Mouse (Mus musculus): ENCODE measurements around the gene Tns3. TPM values are rescaled to one million over a fixed set of nuclear protein-coding genes. Genes with fewer than 3 reads are reported as not detected.

Gene Tns3
- polyA plus RNA-seq, 1 experiment: not detected

GRCm38 (mm10) chr11:8566250-8566853, 98.0 kb downstream of the Tns3 start:
- TF ChIP-seq POLR2A (IDR thresholded peaks at IDR 0.05; ENCODE audit: insufficient read depth, low read depth, low read length): no peak
- WGBS: 83% methylated on average over 3 of the region's 3 CpGs
- Histone ChIP-seq H3K27ac (ENCODE audit: insufficient read depth, low read depth, low read length) (no peak overlapping the region), H3K4me3 (ENCODE audit: insufficient read depth, low read depth, low read length) (no peak overlapping the region), H3K4me1 (ENCODE audit: control insufficient read depth, insufficient read depth, low read length) (peaks cover 15% of the 10 kb centered on the region)

GRCm38 (mm10) chr11:8558761-8559282, 105.5 kb downstream of the Tns3 start:
- H3K27ac ChIP-seq (ENCODE audit: insufficient read depth, low read depth, low read length): no peak overlapping the region
- H3K4me3 ChIP-seq (ENCODE audit: insufficient read depth, low read depth, low read length): no peak overlapping the region
- peaks cover 6% of the 10 kb centered on the region; the same call in 1 of the 2 replicates for H3K4me1 ChIP-seq (ENCODE audit: control insufficient read depth, insufficient read depth, low read length)
- TF ChIP-seq POLR2A (IDR thresholded peaks at IDR 0.05; ENCODE audit: insufficient read depth, low read depth, low read length): no peak
- no peak for TF ChIP-seq CTCF (IDR thresholded peaks at IDR 0.05; ENCODE audit: insufficient read depth, low read depth, low read length)
- WGBS: 95% methylated on average over 12 of the region's 12 CpGs

GRCm38 (mm10) chr11:8558258-8558657, 106.1 kb downstream of the Tns3 start:
- WGBS: 67% methylated on average over 9 of the region's 9 CpGs
- TF ChIP-seq CTCF (IDR thresholded peaks at IDR 0.05; ENCODE audit: insufficient read depth, low read depth, low read length): no peak
- TF ChIP-seq POLR2A (IDR thresholded peaks at IDR 0.05; ENCODE audit: insufficient read depth, low read depth, low read length): no peak
- H3K27ac ChIP-seq (ENCODE audit: insufficient read depth, low read depth, low read length): no peak overlapping the region
- no peak overlapping the region for H3K4me3 ChIP-seq (ENCODE audit: insufficient read depth, low read depth, low read length)
- H3K4me1 ChIP-seq (ENCODE audit: control insufficient read depth, insufficient read depth, low read length): peaks cover 6% of the 10 kb centered on the region; the same call in 1 of the 2 replicates

GRCm38 (mm10) chr11:8557006-8557405, 107.3 kb downstream of the Tns3 start:
- no peak for TF ChIP-seq POLR2A (IDR thresholded peaks at IDR 0.05; ENCODE audit: insufficient read depth, low read depth, low read length)
- TF ChIP-seq CTCF (IDR thresholded peaks at IDR 0.05; ENCODE audit: insufficient read depth, low read depth, low read length): no peak
- WGBS: 44% methylated on average over 9 of the region's 9 CpGs

GRCm38 (mm10) chr11:8551710-8552109, 112.6 kb downstream of the Tns3 start:
- WGBS: 91% methylated on average over 5 of the region's 5 CpGs
- Histone ChIP-seq H3K4me1 (ENCODE audit: control insufficient read depth, insufficient read depth, low read length) (no peaks in the 10 kb centered on the region), H3K27ac (ENCODE audit: insufficient read depth, low read depth, low read length) (no peak overlapping the region), H3K4me3 (ENCODE audit: insufficient read depth, low read depth, low read length) (no peak overlapping the region)
- TF ChIP-seq POLR2A (IDR thresholded peaks at IDR 0.05; ENCODE audit: insufficient read depth, low read depth, low read length) (no peak), CTCF (IDR thresholded peaks at IDR 0.05; ENCODE audit: insufficient read depth, low read depth, low read length) (no peak)

More at GRCm38 (mm10) chr11:8557006-8557405, 107.3 kb downstream of the Tns3 start:
- Histone ChIP-seq H3K27ac (ENCODE audit: insufficient read depth, low read depth, low read length) (no peak overlapping the region), H3K4me3 (ENCODE audit: insufficient read depth, low read depth, low read length) (no peak overlapping the region), H3K4me1 (ENCODE audit: control insufficient read depth, insufficient read depth, low read length) (peaks cover 6% of the 10 kb centered on the region; the same call in 1 of the 2 replicates)

- Histone ChIP-seq H3K27ac (ENCODE audit: insufficient read depth, low read depth, low read length) (no peak overlapping the region), H3K4me3 (ENCODE audit: insufficient read depth, low read depth, low read length) (no peak overlapping the region), H3K4me1 (ENCODE audit: control insufficient read depth, insufficient read depth, low read length) (no peaks in the 10 kb centered on the region)
- WGBS: 73% methylated on average over 5 of the region's 5 CpGs
- TF ChIP-seq CTCF (IDR thresholded peaks at IDR 0.05; ENCODE audit: insufficient read depth, low read depth, low read length) (no peak), POLR2A (IDR thresholded peaks at IDR 0.05; ENCODE audit: insufficient read depth, low read depth, low read length) (no peak)
These were observed 116.7 kb downstream of the Tns3 start for GRCm38 (mm10) chr11:8547661-8548060.

- H3K27ac ChIP-seq (ENCODE audit: insufficient read depth, low read depth, low read length): no peak overlapping the region
- 89% methylated on average over 1 of the region's 1 CpGs for WGBS
- no peaks in the 10 kb centered on the region for H3K4me1 ChIP-seq (ENCODE audit: control insufficient read depth, insufficient read depth, low read length)
- no peak overlapping the region for H3K4me3 ChIP-seq (ENCODE audit: insufficient read depth, low read depth, low read length)
- TF ChIP-seq CTCF (IDR thresholded peaks at IDR 0.05; ENCODE audit: insufficient read depth, low read depth, low read length) (no peak), POLR2A (IDR thresholded peaks at IDR 0.05; ENCODE audit: insufficient read depth, low read depth, low read length) (no peak)
These were observed 118.5 kb downstream of the Tns3 start for GRCm38 (mm10) chr11:8545798-8546197.

- TF ChIP-seq POLR2A (IDR thresholded peaks at IDR 0.05; ENCODE audit: insufficient read depth, low read depth, low read length) (no peak), CTCF (IDR thresholded peaks at IDR 0.05; ENCODE audit: insufficient read depth, low read depth, low read length) (no peak)
- WGBS: 34% methylated on average over 6 of the region's 6 CpGs
- Histone ChIP-seq H3K4me3 (ENCODE audit: insufficient read depth, low read depth, low read length) (no peak overlapping the region), H3K27ac (ENCODE audit: insufficient read depth, low read depth, low read length) (no peak overlapping the region), H3K4me1 (ENCODE audit: control insufficient read depth, insufficient read depth, low read length) (no peaks in the 10 kb centered on the region)
These were observed 120.0 kb downstream of the Tns3 start for GRCm38 (mm10) chr11:8544355-8544754.

GRCm38 (mm10) chr11:8541222-8541815, 123.0 kb downstream of the Tns3 start:
- Histone ChIP-seq H3K27ac (ENCODE audit: insufficient read depth, low read depth, low read length) (no peak overlapping the region), H3K4me1 (ENCODE audit: control insufficient read depth, insufficient read depth, low read length) (no peaks in the 10 kb centered on the region), H3K4me3 (ENCODE audit: insufficient read depth, low read depth, low read length) (no peak overlapping the region)
- TF ChIP-seq POLR2A (IDR thresholded peaks at IDR 0.05; ENCODE audit: insufficient read depth, low read depth, low read length) (no peak), CTCF (IDR thresholded peaks at IDR 0.05; ENCODE audit: insufficient read depth, low read depth, low read length) (no peak)
- 81% methylated on average over 9 of the region's 9 CpGs for WGBS
